Mouse (Mus musculus): ENCODE measurements at regions not wholly inside any gene's neighbourhood (a gene's known extent, or its start where the extent isn't known, plus 50 kb on each side); places are given as distances from the start of the nearest gene placed in this dataset.

- no peak for DNase-seq (ENCODE audit: low spot score)
Measured at GRCm38 (mm10) chr14:8867641-8868040, 201.6 kb upstream of the 4930452B06Rik start.

GRCm38 (mm10) chr14:8851572-8851971 lies 185.5 kb upstream of the 4930452B06Rik start:
- DNase-seq (ENCODE audit: low spot score), result no peak

GRCm38 (mm10) chr14:8850208-8850607 lies 184.2 kb upstream of the 4930452B06Rik start:
- DNase-seq (ENCODE audit: low spot score), result no peak

GRCm38 (mm10) chr14:8833516-8833915 lies 167.5 kb upstream of the 4930452B06Rik start:
- DNase-seq (ENCODE audit: low spot score), result no peak

GRCm38 (mm10) chr14:8800217-8800616 lies 134.2 kb upstream of the 4930452B06Rik start:
- DNase-seq (ENCODE audit: low spot score), result peak; percentile 20

GRCm38 (mm10) chr14:8789348-8789747 lies 123.3 kb upstream of the 4930452B06Rik start:
- no peak for DNase-seq (ENCODE audit: low spot score)

- no peak for DNase-seq (ENCODE audit: low spot score)
Measured at GRCm38 (mm10) chr14:8760541-8760940, 94.5 kb upstream of the 4930452B06Rik start.

- DNase-seq (ENCODE audit: low spot score), result no peak
Measured at GRCm38 (mm10) chr14:8736831-8737230, 70.8 kb upstream of the 4930452B06Rik start.

- DNase-seq (ENCODE audit: low spot score), result no peak
Measured at GRCm38 (mm10) chr14:8733261-8733660, 67.2 kb upstream of the 4930452B06Rik start.

GRCm38 (mm10) chr14:8727364-8727763 lies 61.3 kb upstream of the 4930452B06Rik start:
- DNase-seq (ENCODE audit: low spot score), result no peak
